Mouse (Mus musculus): ENCODE measurements around the gene Mcu. TPM values are rescaled to one million over a fixed set of nuclear protein-coding genes. Genes with fewer than 3 reads are reported as not detected.

Gene Mcu
- polyA plus RNA-seq, 1 experiment: 5.3 TPM

- no peak for DNase-seq (ENCODE audit: low read depth in 1 of 2, low spot score in 2 of 2)
- peaks cover 10% of the 10 kb centered on the region; the same call in 1 of the 2 replicates for H3K4me1 ChIP-seq (ENCODE audit: control insufficient read depth, insufficient read depth, insufficient read length)
- TF ChIP-seq CTCF (IDR thresholded peaks at IDR 0.05; ENCODE audit: extremely low read depth, insufficient read depth, insufficient read length, insufficient replicate concordance) (no peak), POLR2A (IDR thresholded peaks at IDR 0.05; ENCODE audit: low read depth, low read length) (no peak)
- H3K27me3 ChIP-seq (ENCODE audit: control insufficient read depth, insufficient read depth, low read length): no peaks in the 10 kb centered on the region; the same call in 1 of the 2 replicates
- 91% methylated on average over 5 of the region's 5 CpGs for WGBS
- H3K36me3 ChIP-seq (ENCODE audit: control insufficient read depth, insufficient read depth, low read length): no peaks in the 10 kb centered on the region
- no peak overlapping the region for H3K27ac ChIP-seq (ENCODE audit: insufficient read depth, low read length)
- H3K4me3 ChIP-seq (ENCODE audit: extremely low read depth, insufficient read depth, insufficient read length): no peak overlapping the region
Measured at GRCm38 (mm10) chr10:59571964-59572363, 44.5 kb downstream of the Mcu start.

GRCm38 (mm10) chr10:59571273-59571672 lies 45.2 kb downstream of the Mcu start:
- Histone ChIP-seq H3K4me3 (ENCODE audit: extremely low read depth, insufficient read depth, insufficient read length) (no peak overlapping the region), H3K27me3 (ENCODE audit: control insufficient read depth, insufficient read depth, low read length) (no peaks in the 10 kb centered on the region; the same call in 1 of the 2 replicates), H3K36me3 (ENCODE audit: control insufficient read depth, insufficient read depth, low read length) (no peaks in the 10 kb centered on the region), H3K4me1 (ENCODE audit: control insufficient read depth, insufficient read depth, insufficient read length) (peaks cover 10% of the 10 kb centered on the region; the same call in 1 of the 2 replicates), H3K27ac (ENCODE audit: insufficient read depth, low read length) (no peak overlapping the region; the same call in 1 of the 2 replicates)
- no peak for TF ChIP-seq CTCF (IDR thresholded peaks at IDR 0.05; ENCODE audit: extremely low read depth, insufficient read depth, insufficient read length, insufficient replicate concordance)
- TF ChIP-seq POLR2A (IDR thresholded peaks at IDR 0.05; ENCODE audit: low read depth, low read length): no peak
- DNase-seq (ENCODE audit: low read depth in 1 of 2, low spot score in 2 of 2): no peak
- 82% methylated on average over 4 of the region's 4 CpGs for WGBS

- Histone ChIP-seq H3K4me1 (ENCODE audit: control insufficient read depth, insufficient read depth, insufficient read length) (peaks cover 10% of the 10 kb centered on the region; the same call in 1 of the 2 replicates), H3K27ac (ENCODE audit: insufficient read depth, low read length) (0 out of 2 replicates have a peak overlapping the region, but pooled peaks have one; percentile 12), H3K4me3 (ENCODE audit: extremely low read depth, insufficient read depth, insufficient read length) (no peak overlapping the region), H3K27me3 (ENCODE audit: control insufficient read depth, insufficient read depth, low read length) (no peaks in the 10 kb centered on the region; the same call in 1 of the 2 replicates), H3K36me3 (ENCODE audit: control insufficient read depth, insufficient read depth, low read length) (no peaks in the 10 kb centered on the region)
- TF ChIP-seq POLR2A (IDR thresholded peaks at IDR 0.05; ENCODE audit: low read depth, low read length) (no peak), CTCF (IDR thresholded peaks at IDR 0.05; ENCODE audit: extremely low read depth, insufficient read depth, insufficient read length, insufficient replicate concordance) (no peak)
- DNase-seq (ENCODE audit: low read depth in 1 of 2, low spot score in 2 of 2): no peak
- WGBS: 47% methylated on average over 2 of the region's 2 CpGs
Measured at GRCm38 (mm10) chr10:59570780-59571179, 45.7 kb downstream of the Mcu start.

GRCm38 (mm10) chr10:59570360-59570759 lies 46.1 kb downstream of the Mcu start:
- no peaks in the 10 kb centered on the region for H3K36me3 ChIP-seq (ENCODE audit: control insufficient read depth, insufficient read depth, low read length)
- no peak overlapping the region for H3K4me3 ChIP-seq (ENCODE audit: extremely low read depth, insufficient read depth, insufficient read length)
- 62% methylated on average over 6 of the region's 6 CpGs for WGBS
- H3K27ac ChIP-seq (ENCODE audit: insufficient read depth, low read length): no peak overlapping the region
- peaks cover 10% of the 10 kb centered on the region; the same call in 1 of the 2 replicates for H3K4me1 ChIP-seq (ENCODE audit: control insufficient read depth, insufficient read depth, insufficient read length)
- H3K27me3 ChIP-seq (ENCODE audit: control insufficient read depth, insufficient read depth, low read length): no peaks in the 10 kb centered on the region; the same call in 1 of the 2 replicates
- no peak for DNase-seq (ENCODE audit: low read depth in 1 of 2, low spot score in 2 of 2)
- TF ChIP-seq POLR2A (IDR thresholded peaks at IDR 0.05; ENCODE audit: low read depth, low read length): no peak
- no peak for TF ChIP-seq CTCF (IDR thresholded peaks at IDR 0.05; ENCODE audit: extremely low read depth, insufficient read depth, insufficient read length, insufficient replicate concordance)

- Histone ChIP-seq H3K27ac (ENCODE audit: insufficient read depth, low read length) (no peak overlapping the region), H3K27me3 (ENCODE audit: control insufficient read depth, insufficient read depth, low read length) (no peaks in the 10 kb centered on the region; the same call in 1 of the 2 replicates), H3K36me3 (ENCODE audit: control insufficient read depth, insufficient read depth, low read length) (no peaks in the 10 kb centered on the region), H3K4me3 (ENCODE audit: extremely low read depth, insufficient read depth, insufficient read length) (no peak overlapping the region), H3K4me1 (ENCODE audit: control insufficient read depth, insufficient read depth, insufficient read length) (peaks cover 12% of the 10 kb centered on the region; the same call in 1 of the 2 replicates)
- DNase-seq (ENCODE audit: low read depth in 1 of 2, low spot score in 2 of 2): no peak
- 83% methylated on average over 1 of the region's 1 CpGs for WGBS
- TF ChIP-seq POLR2A (IDR thresholded peaks at IDR 0.05; ENCODE audit: low read depth, low read length) (no peak), CTCF (IDR thresholded peaks at IDR 0.05; ENCODE audit: extremely low read depth, insufficient read depth, insufficient read length, insufficient replicate concordance) (no peak)
Measured at GRCm38 (mm10) chr10:59569481-59569869, 47.0 kb downstream of the Mcu start.

- no peak overlapping the region for H3K4me3 ChIP-seq (ENCODE audit: extremely low read depth, insufficient read depth, insufficient read length)
- no peaks in the 10 kb centered on the region for H3K36me3 ChIP-seq (ENCODE audit: control insufficient read depth, insufficient read depth, low read length)
- peaks cover 12% of the 10 kb centered on the region; the same call in 1 of the 2 replicates for H3K4me1 ChIP-seq (ENCODE audit: control insufficient read depth, insufficient read depth, insufficient read length)
Measured at GRCm38 (mm10) chr10:59568665-59569480, 47.6 kb downstream of the Mcu start.

More at GRCm38 (mm10) chr10:59568665-59569480, 47.6 kb downstream of the Mcu start:
- TF ChIP-seq CTCF (IDR thresholded peaks at IDR 0.05; ENCODE audit: extremely low read depth, insufficient read depth, insufficient read length, insufficient replicate concordance) (no peak), POLR2A (IDR thresholded peaks at IDR 0.05; ENCODE audit: low read depth, low read length) (no peak)
- Histone ChIP-seq H3K27ac (ENCODE audit: insufficient read depth, low read length) (no peak overlapping the region), H3K27me3 (ENCODE audit: control insufficient read depth, insufficient read depth, low read length) (no peaks in the 10 kb centered on the region; the same call in 1 of the 2 replicates)
- DNase-seq (ENCODE audit: low read depth in 1 of 2, low spot score in 2 of 2): no peak
- WGBS: 82% methylated on average over 10 of the region's 10 CpGs

Measured in spleen, adult 2 months (tissue).